Mouse (Mus musculus): ENCODE measurements at regions not wholly inside any gene's neighbourhood (a gene's known extent, or its start where the extent isn't known, plus 50 kb on each side); places are given as distances from the start of the nearest gene placed in this dataset.

DNA sequence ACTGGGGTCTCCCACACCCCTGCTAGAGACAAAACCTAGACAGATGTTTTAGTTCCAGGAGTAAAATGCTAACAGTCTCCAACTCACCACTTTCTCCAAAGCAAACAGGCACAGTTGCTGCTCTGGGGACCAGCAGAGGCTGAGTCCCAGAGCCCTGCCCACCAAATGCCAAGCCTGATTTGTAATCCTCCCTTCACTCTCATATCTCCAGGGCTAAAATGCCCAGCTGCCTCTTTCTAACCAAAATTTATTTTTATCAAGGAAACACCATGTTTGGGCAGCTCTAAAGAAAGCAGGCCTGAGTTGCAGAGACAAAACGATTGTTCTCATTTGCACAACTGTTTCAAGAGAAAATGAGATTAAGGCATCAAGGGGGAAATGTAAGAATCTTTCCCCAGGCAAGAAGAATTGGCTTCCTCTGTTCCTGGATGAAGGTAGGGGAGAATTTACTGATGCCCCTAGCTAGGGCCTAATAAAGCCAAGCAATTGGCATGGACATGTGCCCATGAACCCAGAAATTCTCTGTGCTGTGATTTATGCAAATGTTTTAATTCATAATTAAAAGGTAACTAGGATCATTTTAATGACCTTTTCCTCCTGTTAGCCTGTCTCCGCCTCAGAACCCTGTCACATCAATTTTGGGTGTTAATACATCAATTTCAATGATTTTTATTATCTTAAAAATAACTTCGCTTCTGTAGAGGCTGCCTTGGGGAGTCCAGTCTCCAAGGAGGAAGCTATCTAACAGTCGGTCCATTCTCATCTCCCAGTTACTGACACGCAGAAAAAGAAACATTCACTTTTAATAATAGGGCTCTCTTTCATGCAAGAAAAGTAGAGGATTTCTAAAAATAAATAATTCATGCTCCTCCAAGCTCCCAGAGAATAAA, 382.4 kb upstream of the Slc7a11 start:
- no peak for TF ChIP-seq TAL1 (IDR thresholded peaks at IDR 0.05; ENCODE audit: low read length)
- TF ChIP-seq GATA1 (IDR thresholded peaks at IDR 0.05; ENCODE audit: low read length): no peak

All from erythroblast, embryonic 14.5 days (primary cell).